Mouse (Mus musculus) frontal cortex, postnatal 36 days (tissue): Measurements from ENCODE around the gene Fam166b.

ENCODE experiments used
- DNase-seq, 2 experiments: peaks; one replicate each; pipeline ENCODE4 v3.0.0; 2022; ENCODE audit warnings: low spot score in 2 of 2

Gene Fam166b

DNA sequence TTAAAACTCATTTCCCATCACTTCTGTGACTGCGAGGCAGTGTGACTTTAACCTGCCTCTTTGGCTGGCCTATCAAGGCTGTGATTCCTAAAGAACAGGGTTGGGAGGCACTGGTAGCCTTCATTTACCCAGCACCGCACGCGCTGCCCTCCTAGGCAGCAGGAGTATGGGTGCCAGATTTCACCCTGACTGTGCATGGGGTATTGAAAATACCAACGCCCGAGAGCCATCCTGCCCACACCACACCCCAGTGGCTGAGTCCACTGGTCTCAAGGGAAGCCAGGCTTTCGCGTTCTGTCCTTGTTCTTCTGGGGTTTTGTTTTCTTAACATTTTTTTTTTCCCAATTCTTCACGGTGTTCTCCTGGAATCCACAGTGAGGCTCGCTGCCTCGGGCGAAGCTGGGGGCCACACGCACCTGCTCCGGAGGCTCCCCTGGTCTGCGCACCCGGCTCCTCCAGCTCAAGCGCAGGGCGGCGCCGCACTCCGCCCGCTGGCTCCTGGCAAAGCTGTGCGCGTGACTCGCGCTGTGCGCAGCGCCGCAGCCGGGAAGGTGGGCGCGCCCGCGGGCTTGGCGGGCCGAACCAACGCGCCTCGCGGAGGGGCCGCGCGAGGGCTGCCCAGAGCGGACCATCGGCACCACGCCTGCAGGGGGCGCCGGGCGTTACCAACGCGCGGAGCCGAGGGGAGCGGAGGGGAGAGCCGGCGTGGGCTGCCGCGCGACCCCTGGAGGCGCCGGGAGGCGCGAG, 47.4 kb downstream of the Fam166b start, which contains the start of gene Rusc2:
TSS of gene Rusc2 (plus strand) at position 572 of the 747 bp plus-strand sequence.
- peak; percentile 94 to 96 for DNase-seq

DNA sequence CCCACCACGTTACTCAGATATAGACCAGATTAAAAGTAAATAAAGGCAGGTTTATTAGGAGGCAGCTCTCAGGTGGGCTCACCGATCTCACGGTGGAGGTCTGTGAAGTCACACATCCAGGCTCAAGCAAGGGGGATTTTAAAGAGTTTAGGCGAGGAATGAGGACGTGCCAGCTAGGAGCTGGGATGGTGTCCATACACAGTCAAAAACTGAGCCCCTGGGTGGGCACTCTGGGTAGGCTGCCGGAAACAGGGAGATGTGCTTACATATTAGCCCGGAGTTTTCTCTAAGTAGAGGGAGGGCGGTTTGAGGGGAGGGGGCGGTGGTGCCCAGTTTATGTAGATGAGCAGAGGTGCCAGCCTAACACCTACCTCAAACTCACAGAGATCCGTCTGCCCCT, 48.0 kb downstream of the Fam166b start:
- DNase-seq: no peak

DNA sequence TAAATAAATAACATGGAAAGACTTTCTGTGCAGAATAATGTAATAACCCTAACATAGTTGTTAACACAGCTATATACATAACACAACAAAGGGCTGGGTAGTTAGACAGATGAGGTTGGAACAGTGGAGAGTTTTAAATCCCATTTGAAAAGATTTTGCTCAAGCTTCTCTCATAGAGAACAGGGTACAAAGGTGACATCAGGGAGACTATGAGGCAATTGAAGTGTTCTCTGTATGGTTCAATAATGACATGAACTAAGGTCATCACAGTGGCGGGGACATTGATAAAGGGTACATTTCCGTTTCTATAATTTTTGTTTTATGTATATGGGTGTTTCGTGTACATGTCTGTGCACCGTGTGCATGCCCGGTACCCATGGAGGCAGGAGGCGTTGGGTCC, 49.3 kb downstream of the Fam166b start:
- DNase-seq: no peak
